Mouse (Mus musculus): ENCODE measurements around the gene Ksr1. TPM values are rescaled to one million over a fixed set of nuclear protein-coding genes. Genes with fewer than 3 reads are reported as not detected.

The Ksr1 gene
- polyA plus RNA-seq, 1 experiment = 26.9 TPM

- TF ChIP-seq CTCF (IDR thresholded peaks at IDR 0.05; ENCODE audit: borderline replicate concordance, extremely low read depth, insufficient read depth, insufficient read length) (no peak), POLR2A (IDR thresholded peaks at IDR 0.05; ENCODE audit: borderline replicate concordance, extremely low read depth, insufficient read depth, insufficient read length, poor library complexity, severe bottlenecking) (no peak)
Measured at GRCm38 (mm10) chr11:79104096-79104495, 42.1 kb downstream of the Ksr1 start.

GRCm38 (mm10) chr11:79103461-79103869 is 42.7 kb downstream of the Ksr1 start:
- DNase-seq (ENCODE audit: low read depth) = no peak
- no peak for TF ChIP-seq CTCF (IDR thresholded peaks at IDR 0.05; ENCODE audit: borderline replicate concordance, extremely low read depth, insufficient read depth, insufficient read length)
- TF ChIP-seq POLR2A (IDR thresholded peaks at IDR 0.05; ENCODE audit: borderline replicate concordance, extremely low read depth, insufficient read depth, insufficient read length, poor library complexity, severe bottlenecking) = no peak

More at GRCm38 (mm10) chr11:79104096-79104495, 42.1 kb downstream of the Ksr1 start:
- no peak for DNase-seq (ENCODE audit: low read depth)

DNA sequence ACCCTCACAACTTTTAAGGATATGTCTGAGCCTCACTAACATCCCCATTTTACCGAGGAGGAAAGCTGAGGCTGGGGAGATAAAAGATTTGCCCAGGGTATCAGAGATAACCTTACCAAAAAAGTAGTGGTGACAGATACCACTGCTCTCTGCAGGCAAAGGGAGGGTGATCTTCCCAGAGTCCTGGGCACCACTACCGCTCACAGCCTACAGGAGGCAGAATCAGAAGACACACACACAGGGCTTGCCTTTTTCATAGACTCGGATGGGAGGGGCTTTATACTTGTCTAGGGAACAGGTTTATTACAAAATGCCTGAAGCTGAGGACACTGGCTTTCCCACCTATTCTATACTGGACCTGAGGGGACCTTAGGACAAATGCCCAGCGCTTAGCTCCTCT is 43.9 kb downstream of the Ksr1 start:
- DNase-seq (ENCODE audit: low read depth) = no peak
- TF ChIP-seq POLR2A (IDR thresholded peaks at IDR 0.05; ENCODE audit: borderline replicate concordance, extremely low read depth, insufficient read depth, insufficient read length, poor library complexity, severe bottlenecking) = no peak
- peak; percentile 25; the same call in 1 of the 2 replicates for TF ChIP-seq CTCF (IDR thresholded peaks at IDR 0.05; ENCODE audit: borderline replicate concordance, extremely low read depth, insufficient read depth, insufficient read length)

DNA sequence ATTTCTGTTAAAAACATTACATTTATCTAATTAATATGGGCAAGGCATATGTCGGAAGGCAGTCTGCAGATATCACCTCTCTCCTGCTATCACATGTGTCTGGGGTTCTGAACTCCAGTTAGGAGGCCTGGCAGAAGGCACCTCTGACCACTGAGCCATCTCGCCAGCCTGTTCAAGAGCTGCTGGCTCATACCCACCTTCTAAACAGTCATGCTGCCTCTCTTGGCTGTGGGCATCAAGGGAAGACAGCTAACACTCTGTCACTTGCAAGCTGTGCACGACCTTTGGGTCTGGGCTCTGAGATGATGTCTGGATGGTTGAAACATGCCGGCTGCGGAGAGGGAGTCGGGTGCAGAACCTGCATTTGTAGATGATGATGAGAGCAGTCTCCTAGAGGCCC is 44.6 kb downstream of the Ksr1 start:
- TF ChIP-seq POLR2A (IDR thresholded peaks at IDR 0.05; ENCODE audit: borderline replicate concordance, extremely low read depth, insufficient read depth, insufficient read length, poor library complexity, severe bottlenecking) (no peak), CTCF (IDR thresholded peaks at IDR 0.05; ENCODE audit: borderline replicate concordance, extremely low read depth, insufficient read depth, insufficient read length) (no peak)
- no peak for DNase-seq (ENCODE audit: low read depth)

DNA sequence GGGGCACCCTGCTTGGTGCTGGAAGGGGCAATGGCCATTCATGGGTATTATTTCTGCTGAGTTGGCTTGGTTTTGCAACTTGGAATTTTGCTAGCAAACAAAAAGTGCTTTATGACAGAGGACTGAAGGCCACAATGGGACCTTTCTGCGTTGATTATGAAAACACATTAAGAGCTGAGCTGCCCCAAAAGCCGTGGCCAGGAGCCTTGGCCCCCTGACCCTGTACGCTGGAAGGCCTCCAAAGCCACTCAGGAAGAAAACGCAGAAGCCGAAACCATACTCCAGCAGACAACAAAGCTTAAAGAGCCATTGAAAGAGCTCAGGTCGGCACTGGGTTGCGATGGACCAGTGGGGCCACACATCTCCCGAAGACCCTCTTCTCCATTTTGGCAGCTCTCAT is 47.2 kb downstream of the Ksr1 start:
- no peak for DNase-seq (ENCODE audit: low read depth)
- TF ChIP-seq CTCF (IDR thresholded peaks at IDR 0.05; ENCODE audit: borderline replicate concordance, extremely low read depth, insufficient read depth, insufficient read length) (no peak), POLR2A (IDR thresholded peaks at IDR 0.05; ENCODE audit: borderline replicate concordance, extremely low read depth, insufficient read depth, insufficient read length, poor library complexity, severe bottlenecking) (no peak)

DNA sequence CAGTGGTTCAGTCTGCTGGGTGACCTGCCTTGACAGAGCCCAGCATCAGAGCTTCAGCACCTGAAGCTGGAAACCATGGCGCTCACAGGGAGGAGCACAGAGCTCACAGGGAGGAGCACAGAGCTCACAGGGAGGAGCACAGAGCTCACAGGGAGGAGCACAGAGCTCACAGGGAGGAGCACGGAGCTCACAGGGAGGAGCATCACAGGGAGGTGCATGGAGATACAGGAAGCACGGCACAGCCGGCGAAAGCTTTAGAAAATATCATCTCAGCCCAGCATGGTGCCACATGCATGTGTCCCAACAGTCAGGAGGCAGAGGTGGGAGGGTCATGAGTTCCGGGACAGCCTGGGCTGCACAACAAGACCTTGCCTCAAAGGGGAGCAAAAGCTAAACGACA is 48.5 kb downstream of the Ksr1 start:
- DNase-seq (ENCODE audit: low read depth) = no peak
- no peak for TF ChIP-seq POLR2A (IDR thresholded peaks at IDR 0.05; ENCODE audit: borderline replicate concordance, extremely low read depth, insufficient read depth, insufficient read length, poor library complexity, severe bottlenecking)
- TF ChIP-seq CTCF (IDR thresholded peaks at IDR 0.05; ENCODE audit: borderline replicate concordance, extremely low read depth, insufficient read depth, insufficient read length) = no peak

DNA sequence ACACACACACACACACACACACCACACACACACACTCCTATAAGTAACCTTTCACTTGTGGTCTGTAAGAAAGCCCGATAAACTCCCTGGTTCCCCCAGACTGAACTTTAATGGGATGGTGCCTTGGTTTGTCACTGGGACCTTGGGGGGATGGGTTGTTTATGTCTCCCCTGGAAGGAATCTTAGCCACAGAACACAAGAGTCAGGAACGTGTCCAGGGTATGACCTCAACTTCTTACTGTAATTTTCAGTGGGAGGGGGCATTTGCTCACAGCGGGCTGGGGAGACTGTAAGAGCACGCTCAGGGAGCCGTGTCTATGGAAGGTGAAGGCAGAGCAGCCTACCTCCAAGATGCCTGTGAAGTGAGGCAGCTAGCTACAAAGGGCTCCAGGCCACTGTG is 49.5 kb downstream of the Ksr1 start:
- TF ChIP-seq POLR2A (IDR thresholded peaks at IDR 0.05; ENCODE audit: borderline replicate concordance, extremely low read depth, insufficient read depth, insufficient read length, poor library complexity, severe bottlenecking) (no peak), CTCF (IDR thresholded peaks at IDR 0.05; ENCODE audit: borderline replicate concordance, extremely low read depth, insufficient read depth, insufficient read length) (no peak)
- no peak for DNase-seq (ENCODE audit: low read depth)

DNA sequence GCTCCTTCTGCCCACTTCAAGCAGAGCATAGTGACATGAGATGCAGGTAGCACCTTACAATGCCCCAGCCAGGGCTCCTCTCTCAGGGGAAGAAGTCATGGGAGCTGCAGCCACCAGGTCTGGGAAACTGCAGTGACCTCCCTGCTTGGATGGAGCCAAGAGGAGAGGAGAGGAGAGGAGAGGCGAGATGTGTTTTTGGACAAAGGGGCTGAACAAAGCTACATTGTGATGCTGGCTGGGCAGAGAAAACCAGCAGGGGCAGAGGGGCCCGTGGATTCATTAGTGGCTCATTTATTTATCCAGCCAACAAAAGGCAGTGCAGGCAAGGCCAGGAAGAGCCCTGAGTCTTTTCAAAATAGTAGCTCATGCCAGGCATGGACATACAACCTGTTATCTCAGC is 50.5 kb downstream of the Ksr1 start:
- TF ChIP-seq CTCF (IDR thresholded peaks at IDR 0.05; ENCODE audit: borderline replicate concordance, extremely low read depth, insufficient read depth, insufficient read length) = no peak
- TF ChIP-seq POLR2A (IDR thresholded peaks at IDR 0.05; ENCODE audit: borderline replicate concordance, extremely low read depth, insufficient read depth, insufficient read length, poor library complexity, severe bottlenecking) = no peak
- DNase-seq (ENCODE audit: low read depth) = peak; percentile 82

- no peak for TF ChIP-seq POLR2A (IDR thresholded peaks at IDR 0.05; ENCODE audit: borderline replicate concordance, extremely low read depth, insufficient read depth, insufficient read length, poor library complexity, severe bottlenecking)
- TF ChIP-seq CTCF (IDR thresholded peaks at IDR 0.05; ENCODE audit: borderline replicate concordance, extremely low read depth, insufficient read depth, insufficient read length) = no peak
- DNase-seq (ENCODE audit: low read depth) = peak; percentile 28
Measured at GRCm38 (mm10) chr11:79094727-79095126, 51.5 kb downstream of the Ksr1 start.

GRCm38 (mm10) chr11:79093986-79094695 is 52.1 kb downstream of the Ksr1 start:
- no peak for DNase-seq (ENCODE audit: low read depth)
- TF ChIP-seq POLR2A (IDR thresholded peaks at IDR 0.05; ENCODE audit: borderline replicate concordance, extremely low read depth, insufficient read depth, insufficient read length, poor library complexity, severe bottlenecking) (no peak), CTCF (IDR thresholded peaks at IDR 0.05; ENCODE audit: borderline replicate concordance, extremely low read depth, insufficient read depth, insufficient read length) (no peak)

DNA sequence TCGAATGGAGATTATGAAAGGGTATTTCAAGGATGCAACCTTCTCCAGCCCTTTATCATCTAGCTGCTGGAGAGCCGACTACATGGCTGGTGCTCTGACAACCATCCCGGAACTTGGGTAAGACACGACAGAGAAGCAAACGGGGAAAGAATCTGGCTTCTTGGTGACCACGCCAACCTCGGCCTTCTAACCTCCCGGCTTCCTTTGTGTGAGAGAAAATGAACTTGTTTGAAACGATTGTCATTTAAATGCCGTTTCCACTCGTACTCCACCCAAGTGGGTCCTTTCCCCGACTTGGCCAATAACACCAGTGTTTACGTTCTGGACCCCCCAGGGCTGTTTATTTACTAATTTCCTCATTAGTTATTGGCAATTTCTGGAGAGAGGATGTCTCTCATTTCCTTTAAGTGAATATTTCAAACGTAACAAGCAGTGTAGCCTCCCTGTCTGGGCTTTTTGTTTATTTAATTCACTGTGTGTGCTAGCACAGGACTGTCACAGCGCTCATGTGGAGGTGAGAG is 52.8 kb downstream of the Ksr1 start:
- TF ChIP-seq CTCF (IDR thresholded peaks at IDR 0.05; ENCODE audit: borderline replicate concordance, extremely low read depth, insufficient read depth, insufficient read length) (no peak), POLR2A (IDR thresholded peaks at IDR 0.05; ENCODE audit: borderline replicate concordance, extremely low read depth, insufficient read depth, insufficient read length, poor library complexity, severe bottlenecking) (no peak)
- DNase-seq (ENCODE audit: low read depth) = no peak

GRCm38 (mm10) chr11:79092802-79093201 is 53.4 kb downstream of the Ksr1 start:
- no peak for DNase-seq (ENCODE audit: low read depth)
- no peak for TF ChIP-seq POLR2A (IDR thresholded peaks at IDR 0.05; ENCODE audit: borderline replicate concordance, extremely low read depth, insufficient read depth, insufficient read length, poor library complexity, severe bottlenecking)
- TF ChIP-seq CTCF (IDR thresholded peaks at IDR 0.05; ENCODE audit: borderline replicate concordance, extremely low read depth, insufficient read depth, insufficient read length) = no peak

Measured in brain, embryonic 14.5 days (tissue).